Mouse (Mus musculus) gastrocnemius, postnatal 14 days (tissue): ENCODE measurements around the gene Fxr2. TPM values are rescaled to one million over a fixed set of nuclear protein-coding genes. Genes with fewer than 3 reads are reported as not detected.
A peak's percentile ranks its signal among the peaks of the same experiment; 100 is the strongest.

ENCODE experiments used
- DNase-seq: peaks from one replicate; pipeline ENCODE4 v3.0.0; 2021; ENCODE audit warnings: mixed read lengths
- intact Hi-C: fragments of 180-260 bp; cut with DNase I; formaldehyde crosslinking; loops from one replicate; pipeline ENCODE4 v1.15.1; 2025; ENCODE audit warnings: low total_unique reads
- total RNA-seq, 2 experiments: library from RNA; stranded (reverse); gene quantifications; 2 replicates each; pipeline ENCODE4 v1.2.3; 2021

Gene Fxr2
- total RNA-seq, 2 experiments from 2014 or later, result 55.3 to 66.5 TPM

DNA sequence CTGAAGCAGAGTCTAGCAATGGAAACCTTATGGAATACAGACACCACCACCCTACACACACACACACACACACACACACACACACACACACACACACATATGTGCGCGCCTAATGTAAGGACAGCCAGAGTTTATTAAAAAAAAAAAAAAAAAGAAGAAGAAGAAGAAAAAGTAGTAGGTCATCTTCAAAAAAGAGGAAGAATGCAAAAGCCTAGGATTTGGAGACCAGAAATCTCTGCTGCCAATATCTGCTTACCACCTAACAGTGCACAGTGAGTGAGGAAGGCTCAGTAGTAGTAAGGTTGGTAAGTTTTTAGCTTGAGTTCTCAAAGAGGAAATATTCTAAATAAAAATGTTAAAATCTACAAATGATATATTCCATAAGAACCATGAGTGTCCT lies 46.4 kb downstream of the Fxr2 start:
- intact Hi-C loops, result no loop called here
- DNase-seq, result no peak

DNA sequence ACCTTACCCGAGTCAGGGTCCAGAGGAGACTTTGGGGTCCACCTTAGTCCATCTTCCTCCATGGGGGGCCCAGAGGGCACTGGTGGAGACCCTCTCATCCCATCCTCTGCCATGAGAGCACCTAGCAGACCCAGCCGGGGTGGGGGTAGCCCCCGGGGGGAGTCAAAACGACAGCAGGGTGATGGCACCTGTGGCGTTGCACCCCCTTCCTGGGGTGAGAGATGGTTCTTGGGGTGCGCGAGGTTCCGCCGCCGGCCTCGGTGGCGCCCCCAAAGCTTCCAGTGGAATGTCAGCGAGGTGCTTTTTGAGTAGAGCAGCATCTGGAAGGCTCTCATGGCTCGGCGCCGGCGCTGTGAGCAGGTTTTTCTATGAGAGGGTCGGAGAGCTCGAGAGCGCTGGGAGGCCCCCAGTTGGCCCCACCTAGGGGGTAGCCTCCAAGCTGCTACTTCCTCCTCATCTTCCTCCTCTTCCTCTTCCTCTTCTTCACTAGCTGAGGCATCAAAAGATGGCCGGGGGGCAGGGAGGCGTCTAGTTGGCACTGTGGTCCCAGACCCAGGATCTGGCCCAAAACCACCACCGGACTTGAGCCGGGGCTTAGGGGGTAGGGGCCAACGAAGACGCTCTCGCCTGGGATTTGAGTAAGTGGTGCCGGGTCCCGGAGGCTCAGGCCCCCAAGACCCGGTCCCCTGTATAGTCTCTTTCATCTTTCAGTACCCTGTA lies 47.5 kb downstream of the Fxr2 start:
- intact Hi-C loops, result no loop called here

DNA sequence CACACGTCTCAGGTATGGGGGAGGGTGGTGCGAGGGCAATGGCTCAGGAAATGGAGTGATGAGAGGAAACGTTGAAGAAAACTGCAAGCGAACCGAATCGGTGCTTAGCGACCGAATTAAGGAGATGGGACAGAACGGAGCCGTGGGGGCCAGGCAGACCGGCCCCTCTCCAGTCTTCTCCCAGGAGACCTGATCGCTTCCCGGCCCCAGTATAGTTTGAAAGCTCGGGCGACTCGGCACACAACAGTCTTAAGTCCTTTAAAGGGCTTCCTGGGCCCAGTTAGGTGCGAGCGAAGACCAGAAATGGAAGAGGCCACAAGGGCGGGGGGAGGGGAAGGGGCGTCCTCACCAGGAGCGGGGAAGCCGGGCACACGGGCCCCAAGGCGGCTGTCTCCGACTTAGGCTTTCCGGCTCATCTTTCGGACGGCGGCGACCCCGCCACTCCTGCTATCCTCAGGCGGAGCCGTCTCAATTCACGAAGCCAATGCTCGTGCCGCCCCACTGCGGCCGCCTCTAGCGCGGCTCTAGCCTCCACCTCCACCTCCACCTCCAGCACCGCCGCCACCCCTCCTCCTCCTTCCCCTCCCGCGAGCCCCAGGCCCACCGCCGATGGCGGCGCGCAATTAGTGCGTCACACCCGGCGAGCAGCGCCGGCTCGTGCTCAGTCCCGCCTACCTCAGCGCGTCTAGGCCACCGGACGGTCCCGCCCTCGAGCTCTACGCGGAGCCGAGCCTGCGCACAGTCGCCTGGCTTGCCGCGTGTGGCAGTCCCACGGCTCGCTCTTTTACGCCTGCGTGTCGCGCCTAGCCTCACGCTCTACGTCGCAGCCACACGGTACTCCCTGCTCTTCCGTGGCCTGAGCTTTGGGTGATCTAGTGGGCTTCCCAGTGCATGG lies 48.8 kb downstream of the Fxr2 start, which contains the start of gene Senp3:
Gene Senp3, minus strand, starts transcription at position 771 of the 895 bp plus-strand sequence.
- intact Hi-C loops, result no loop called here
- peak; percentile 98 for DNase-seq

More for the DNA sequence above, 47.5 kb downstream of the Fxr2 start:
- no peak for DNase-seq

DNA sequence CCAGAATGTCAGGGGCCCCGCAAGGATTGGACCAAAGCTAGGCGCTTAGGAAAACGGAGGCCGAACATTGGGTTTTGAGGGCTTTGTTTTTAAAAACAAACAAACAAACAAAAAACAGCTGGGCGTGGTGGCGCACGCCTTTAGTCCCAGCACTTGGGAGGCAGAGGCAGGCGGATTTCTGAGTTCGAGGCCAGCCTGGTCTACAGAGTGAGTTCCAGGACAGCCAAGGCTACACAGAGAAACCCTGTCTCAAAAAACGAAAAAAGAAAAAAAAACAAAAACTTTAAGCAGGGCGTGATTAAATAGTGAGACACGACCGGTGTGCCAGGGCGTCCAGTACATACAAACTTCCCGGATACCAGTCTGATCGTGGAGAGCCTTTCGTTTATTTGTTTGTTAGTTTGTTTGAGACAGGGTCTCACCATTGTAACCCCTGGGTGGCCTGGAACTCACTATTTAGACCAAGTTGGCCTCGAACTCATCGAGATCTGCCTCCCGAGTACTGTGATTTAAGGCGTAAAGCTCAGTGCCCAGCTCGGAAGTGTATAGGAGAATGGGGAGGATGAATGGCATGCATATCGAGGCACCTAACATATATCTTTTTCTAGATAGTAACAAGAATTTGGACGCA lies 49.5 kb downstream of the Fxr2 start:
- no peak for DNase-seq
- intact Hi-C loops, result no loop called here

DNA sequence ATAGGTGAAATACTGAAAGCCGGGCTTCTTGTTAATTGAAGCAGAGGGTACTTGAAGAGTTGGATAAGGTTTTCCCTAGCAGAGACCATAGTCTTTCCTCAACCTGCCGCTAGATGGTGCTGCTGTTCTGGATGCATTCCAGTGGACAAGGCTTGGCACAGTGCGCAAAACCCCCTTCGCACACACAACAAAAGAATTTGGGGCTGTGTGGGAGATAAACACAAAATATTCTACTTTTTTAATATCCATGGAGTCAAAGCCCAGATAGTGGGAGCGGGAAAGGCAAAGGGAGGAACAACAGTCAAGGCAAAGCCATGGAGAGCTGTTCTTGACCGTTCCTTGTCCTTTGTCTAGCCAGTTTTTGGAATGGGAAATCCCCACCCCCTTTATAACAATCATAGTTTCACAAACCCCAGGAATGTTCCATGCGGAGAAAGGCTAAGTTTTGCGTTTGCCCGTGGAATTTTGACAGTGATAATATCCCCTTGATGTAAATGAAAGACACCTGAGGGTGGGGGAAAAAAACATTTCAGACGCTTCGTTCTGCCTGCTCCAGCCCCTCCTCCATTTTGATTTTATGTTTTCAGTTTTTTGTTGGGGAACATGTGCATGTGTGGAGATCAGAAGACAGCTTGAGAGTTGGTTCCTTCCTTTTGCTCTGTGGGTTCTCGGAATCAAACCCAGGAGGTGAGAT lies 50.2 kb downstream of the Fxr2 start:
- intact Hi-C loops, result no loop called here
- peak; percentile 84 for DNase-seq

DNA sequence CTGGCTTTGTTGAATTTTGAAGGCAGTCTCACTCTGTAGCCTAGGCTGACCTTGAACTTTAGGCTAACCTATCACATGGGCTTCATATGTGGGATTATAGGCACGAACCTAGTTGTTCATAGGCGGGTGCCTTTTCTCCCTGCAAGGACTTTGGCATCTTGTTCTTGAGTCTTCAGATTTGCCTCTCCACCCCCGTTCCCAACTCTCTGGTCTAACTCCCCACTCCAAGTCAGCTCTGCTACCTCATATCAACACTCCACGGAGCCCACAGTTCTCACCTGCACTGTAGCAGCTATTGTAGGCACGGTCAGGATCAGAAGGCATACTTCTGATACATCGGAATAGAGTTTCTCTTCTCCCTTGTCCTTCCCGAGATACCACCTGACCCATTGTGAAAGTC lies 50.8 kb downstream of the Fxr2 start:
- intact Hi-C loops, result no loop called here
- no peak for DNase-seq

DNA sequence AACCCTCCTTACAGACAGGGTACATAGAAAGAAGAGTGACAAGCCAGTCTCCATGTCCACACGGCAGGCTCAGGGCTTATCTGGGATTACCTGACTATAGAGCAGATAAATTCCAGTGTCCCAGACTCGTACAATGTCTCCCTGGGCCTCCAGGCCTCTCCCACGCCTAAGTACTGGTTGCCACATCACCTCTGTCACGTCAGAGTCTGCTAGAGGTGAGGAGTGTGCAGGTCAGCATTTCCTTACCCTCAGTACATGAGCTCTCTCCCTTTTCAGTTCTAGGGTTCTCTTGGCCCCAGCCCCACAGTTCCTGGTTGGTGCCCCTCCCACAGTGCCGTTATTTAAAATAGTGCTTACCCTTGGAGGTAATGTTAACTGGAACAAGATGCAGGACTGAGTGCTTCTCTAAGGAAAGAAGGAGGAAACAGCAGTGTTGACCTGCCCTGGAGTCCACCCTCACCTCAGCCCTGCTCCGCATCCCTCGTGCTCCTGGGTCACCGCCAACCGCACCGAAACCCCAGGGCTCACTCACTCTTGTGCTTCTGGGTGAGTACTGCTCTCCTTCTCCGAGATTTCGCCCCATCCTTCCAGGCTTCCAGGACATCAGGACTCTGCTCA lies 51.4 kb downstream of the Fxr2 start:
- no peak for DNase-seq
- intact Hi-C loops, result no loop called here

DNA sequence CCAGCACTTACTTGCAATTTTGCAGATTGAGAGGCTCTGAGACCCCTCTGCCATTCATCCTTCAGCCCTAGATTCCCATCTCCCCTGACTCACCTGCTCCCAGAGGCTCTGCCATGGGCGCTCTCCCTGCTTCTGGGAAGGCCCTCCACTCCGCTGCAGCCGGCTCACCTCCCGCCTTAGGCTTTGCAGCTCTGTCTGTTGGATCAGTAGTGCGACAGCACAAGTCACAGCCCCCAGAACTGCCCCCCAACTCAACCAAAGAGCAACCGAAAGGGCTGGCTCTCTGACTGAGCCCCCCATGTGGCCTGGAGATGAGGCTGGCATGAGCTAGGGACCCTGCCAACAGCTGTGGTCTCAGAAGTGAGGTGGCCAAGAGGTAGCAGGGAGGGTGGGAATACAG lies 52.1 kb downstream of the Fxr2 start:
- intact Hi-C loops, result no loop called here
- peak; percentile 25 for DNase-seq

DNA sequence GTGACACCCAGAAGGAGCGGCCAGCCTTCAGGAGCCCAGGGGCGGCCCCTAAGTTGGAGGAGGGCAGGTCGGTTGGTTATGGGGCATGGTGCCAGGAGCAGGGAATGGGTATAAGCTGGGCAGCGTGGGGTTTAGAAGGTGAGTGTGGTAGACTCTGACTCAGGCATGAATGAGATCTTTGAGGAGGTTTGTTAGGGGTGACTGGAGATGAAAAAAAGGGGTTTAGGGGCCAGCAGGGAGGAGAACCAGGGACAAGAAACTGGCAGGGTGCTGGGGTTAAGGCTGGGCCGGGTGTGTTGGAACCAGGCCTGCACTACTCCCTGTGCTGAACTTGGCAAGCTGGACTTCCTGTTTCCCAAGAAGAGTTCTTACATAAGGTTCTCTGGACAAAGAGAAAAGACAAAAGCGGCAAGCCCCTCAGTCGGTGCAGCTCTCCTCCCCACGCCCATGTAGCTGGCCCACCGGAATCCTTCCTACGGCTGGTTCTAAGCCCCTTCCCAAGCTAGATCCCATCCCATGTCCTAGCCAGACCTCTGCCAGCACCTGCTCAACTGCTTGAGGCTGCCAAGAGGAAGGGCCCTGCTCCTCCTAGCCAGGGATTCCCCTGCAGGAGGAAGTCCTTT lies 52.8 kb downstream of the Fxr2 start, which contains the start of gene Tnfsf13:
Gene Tnfsf13, minus strand, starts transcription at position 259 of the 623 bp plus-strand sequence.
- DNase-seq, result peak; percentile 81
- intact Hi-C loops, result no loop called here

DNA sequence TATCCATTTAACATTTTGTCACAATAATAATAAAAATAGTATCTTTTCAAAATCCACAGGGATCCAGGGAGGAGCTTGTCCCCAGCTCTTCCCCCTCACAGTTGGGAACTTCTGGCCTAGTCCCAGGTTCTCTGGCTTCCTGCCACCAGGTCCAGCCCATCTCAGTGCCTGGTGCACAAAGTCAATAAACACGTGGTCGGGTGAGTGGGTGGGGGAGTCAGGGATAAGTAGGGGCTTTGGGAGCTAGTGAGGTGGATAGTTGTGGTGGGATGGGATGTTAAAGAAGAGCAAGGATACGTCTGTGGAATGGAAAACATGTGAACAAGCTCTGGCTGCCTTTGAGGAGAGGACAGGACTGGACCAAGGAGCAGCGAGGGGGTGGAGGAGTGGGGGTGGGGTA lies 53.6 kb downstream of the Fxr2 start:
- peak; percentile 91 for DNase-seq

DNA sequence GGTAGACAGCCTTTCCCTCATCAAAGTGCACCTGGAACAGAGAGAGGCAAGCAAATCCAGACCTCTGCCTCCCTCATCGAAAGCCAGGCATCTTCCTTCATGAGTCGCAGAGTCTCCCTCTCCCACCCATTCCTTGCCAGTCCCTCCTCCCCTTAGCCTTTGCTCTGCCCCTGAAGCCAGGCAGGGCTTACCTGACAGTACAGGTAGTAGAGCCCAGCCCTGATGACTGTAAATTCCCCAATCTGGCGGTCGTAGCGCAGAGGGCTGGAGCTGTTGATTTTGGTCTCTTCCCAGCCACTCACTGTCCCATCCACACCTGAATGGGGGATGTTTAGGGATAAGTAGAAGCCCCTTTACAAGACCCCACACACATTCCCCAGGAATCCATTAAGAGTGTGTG lies 54.3 kb downstream of the Fxr2 start:
- no peak for DNase-seq
- intact Hi-C loops, result no loop called here

More for the DNA sequence above, 53.6 kb downstream of the Fxr2 start:
- intact Hi-C loops, result no loop called here

DNA sequence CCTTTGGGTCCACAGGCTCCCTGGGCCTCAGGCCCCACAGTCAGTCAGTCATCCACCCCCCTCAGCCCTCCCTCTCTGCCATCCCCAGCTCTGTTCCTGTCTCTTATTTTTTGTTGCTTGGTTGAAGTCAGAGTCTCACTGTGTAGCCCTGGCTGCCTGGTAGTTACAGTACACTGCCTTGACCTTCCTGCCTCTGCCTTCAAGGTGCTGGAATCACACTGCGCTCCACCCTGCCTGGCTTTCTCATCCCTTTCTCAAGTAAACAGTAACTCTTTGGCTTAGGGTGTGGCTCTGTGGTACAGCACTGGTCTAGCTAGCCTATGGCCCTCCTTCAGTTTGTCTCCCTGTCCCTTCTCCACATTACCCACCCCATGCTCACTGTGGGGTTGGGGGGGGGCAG lies 57.1 kb downstream of the Fxr2 start:
- intact Hi-C loops, result loop anchor here (5.0 kb wide), 1 partner anchor 62 kb away; no protein-coding TSS in a partner anchor
- no peak for DNase-seq

DNA sequence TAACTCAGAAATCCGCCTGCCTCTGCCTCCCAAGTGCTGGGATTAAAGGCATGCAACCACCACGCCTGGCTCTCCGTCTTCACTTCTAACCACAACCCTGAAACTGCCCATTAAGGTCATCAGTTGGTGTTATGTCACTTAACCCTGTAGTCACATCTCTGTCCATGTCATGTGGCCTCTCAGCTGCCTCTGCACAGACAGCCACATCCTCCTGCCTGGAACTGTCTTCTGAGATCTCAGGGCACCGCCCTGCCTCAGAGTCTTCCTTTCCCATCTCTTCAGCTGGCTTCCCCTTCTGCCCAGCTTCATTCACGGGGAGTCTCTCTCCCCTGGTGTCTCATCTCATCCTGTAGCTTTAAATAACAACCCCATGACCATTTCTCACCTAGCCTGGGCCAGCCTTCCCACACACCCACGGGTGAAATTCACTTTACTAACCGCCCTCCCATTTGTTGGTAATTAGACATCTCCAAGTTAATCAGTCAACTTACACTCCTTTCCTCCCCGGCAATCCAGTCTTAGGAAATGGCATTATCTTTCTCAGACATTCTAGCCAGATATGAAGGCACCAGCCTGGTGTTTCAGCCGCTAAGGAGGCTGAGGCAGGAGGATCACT lies 59.5 kb downstream of the Fxr2 start:
- intact Hi-C loops, result loop anchor here (5.0 kb wide), 1 partner anchor 60 kb away; no protein-coding TSS in a partner anchor
- DNase-seq, result no peak

DNA sequence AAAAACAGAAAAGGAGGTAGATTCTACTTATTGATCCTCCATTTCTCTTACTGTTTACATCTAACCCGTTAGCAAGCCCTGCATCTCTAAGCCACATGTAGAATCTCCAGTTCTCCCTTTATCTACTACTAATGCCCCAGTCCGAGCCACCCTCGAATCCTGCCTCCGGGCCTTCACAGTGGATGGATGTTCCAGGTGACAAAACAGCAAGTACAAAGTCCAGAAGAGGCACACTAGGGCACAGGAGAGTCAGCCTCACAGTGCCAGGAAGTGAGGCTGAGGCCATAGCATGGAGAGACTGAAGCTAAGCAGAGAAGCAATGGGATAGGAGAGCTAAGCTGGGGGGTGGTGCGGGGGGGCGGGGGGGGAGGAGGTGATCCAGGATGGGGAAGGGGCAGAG lies 60.1 kb downstream of the Fxr2 start:
- no peak for DNase-seq
- intact Hi-C loops, result loop anchor here (5.0 kb wide), 1 partner anchor 59 kb away; no protein-coding TSS in a partner anchor

DNA sequence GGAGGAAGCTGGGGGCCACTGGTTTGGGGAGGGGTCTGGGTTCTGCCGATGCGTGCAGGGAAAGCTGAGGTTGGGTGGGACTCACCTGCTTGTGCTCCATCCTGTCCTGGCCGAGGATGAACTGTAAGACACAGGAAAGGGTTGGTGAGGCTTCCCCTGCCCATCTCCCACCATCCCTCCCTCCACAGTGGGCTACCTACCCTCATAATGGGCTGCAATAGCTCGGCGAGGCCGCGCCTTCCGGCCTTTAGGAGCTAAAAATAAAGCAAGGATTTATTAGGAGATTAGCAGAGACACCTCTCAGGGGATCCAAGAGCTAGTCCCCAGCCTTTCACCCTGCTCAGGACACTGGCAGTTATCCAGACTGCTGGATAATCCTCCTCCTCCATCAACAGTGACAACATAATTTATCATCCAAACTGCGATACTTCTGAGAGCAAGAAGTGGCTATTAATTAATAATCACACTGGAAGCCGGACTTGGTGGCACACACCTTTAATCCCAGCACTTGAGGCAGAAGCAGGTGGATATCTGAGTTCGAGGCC lies 60.7 kb downstream of the Fxr2 start:
- no peak for DNase-seq
- intact Hi-C loops, result loop anchor here (5.0 kb wide), 1 partner anchor 59 kb away; no protein-coding TSS in a partner anchor

DNA sequence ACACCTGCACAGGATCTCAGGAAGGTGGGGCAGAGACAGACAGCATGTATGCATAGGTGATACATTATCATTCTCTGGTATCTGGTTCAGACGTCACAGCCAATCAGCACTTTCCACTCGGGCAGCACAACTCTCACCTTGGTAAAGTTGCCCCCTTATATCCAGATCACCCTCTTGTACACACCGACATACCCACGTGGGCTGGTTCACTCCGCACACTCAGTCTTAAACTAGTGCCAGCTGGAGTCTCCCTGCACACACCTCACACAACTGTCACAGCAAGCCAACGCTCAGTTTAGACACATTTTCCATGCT lies 62.2 kb downstream of the Fxr2 start:
- intact Hi-C loops, result no loop called here
- DNase-seq, result no peak

DNA sequence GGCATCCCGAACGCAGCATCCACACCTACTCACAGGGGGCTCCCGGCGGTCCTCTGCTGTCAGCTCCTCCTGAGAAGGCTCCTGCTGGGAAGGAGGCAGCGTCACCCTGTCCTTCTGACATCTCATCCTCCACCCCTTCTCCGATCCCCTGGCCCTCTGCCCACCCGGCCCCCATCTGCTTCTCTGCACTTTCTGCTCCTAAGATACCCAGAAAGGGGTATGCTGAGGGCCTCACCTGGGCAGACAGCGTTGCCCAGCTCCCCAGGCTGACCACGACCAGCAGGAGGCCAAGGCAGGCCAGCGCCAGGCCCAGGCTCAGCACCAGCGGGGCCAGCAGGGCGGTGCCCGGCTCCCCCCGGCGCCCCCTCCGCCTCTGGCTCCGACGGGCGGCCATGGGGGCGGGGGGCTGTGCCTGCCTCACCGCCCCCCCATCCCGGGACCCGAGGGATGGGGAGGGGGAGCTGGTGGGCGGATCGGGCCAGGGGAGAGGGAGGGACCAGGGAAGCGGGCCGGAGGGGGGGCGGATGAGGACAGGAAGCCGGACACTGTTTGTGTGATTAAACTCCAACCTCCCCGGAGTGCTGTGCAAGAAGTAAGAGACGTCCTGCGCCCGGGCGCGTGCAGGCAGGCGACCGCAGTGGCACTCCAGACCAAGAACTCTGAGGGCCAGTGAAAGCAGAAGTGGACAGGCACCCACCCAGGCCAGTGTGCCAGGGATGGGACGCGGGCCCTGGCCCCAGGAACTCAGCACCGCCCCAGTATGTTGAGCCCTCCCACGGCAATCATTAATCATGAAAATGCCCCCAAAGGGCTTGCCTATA lies 62.8 kb downstream of the Fxr2 start, which contains the start of the genes Tnfsf12 and Tnfsfm13:
Gene Tnfsf12, minus strand, starts transcription at position 489 of the 821 bp plus-strand sequence.
Gene Tnfsfm13, minus strand, starts transcription at position 738 of the 821 bp plus-strand sequence.
- peak; percentile 86 for DNase-seq
- intact Hi-C loops, result no loop called here
